Mouse (Mus musculus) heart, postnatal 36 days (tissue): ENCODE results near the gene Pou6f2. TPM values are rescaled to one million over a fixed set of nuclear protein-coding genes. Genes with fewer than 3 reads are reported as not detected.

Experiments
- DNase-seq, 2 experiments: peaks; one replicate each; pipeline ENCODE4 v3.0.0; 2021 to 2022
- intact Hi-C: fragments of 180-260 bp; cut with DNase I; formaldehyde crosslinking; loops from one replicate; pipeline ENCODE4 v1.15.1; 2025
- total RNA-seq, 2 experiments: library from RNA; stranded (reverse); gene quantifications; 2 replicates each; pipeline ENCODE4 v1.2.3; 2021

Gene Pou6f2
- total RNA-seq, result not detected

GRCm38 (mm10) chr13:18397586-18397985, at the start of gene Pou6f2:
Pou6f2 (minus strand) TSS chr13:18397686.
- DNase-seq, result no peak
- intact Hi-C loops, result no loop called here

DNA sequence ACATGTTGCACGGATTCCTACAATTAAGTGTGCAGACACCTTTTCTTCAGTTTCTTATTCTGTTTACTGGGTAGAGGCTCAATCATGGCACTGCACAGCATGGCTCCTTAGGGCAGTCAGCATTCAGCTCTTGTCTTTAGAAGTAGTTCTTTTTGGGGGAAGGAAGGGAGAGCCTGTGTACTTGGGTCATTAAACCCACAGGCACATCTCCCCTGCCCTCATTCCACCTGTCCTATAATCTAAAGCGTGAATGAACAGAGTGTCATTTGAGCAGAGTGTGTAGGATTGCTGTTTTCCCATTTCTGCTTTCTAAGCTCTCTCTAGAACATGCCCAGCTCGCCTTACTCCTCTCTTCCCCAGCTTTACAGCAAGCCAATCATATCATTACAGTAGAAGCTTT, 42.4 kb upstream of the Pou6f2 start:
- intact Hi-C loops, result no loop called here

DNA sequence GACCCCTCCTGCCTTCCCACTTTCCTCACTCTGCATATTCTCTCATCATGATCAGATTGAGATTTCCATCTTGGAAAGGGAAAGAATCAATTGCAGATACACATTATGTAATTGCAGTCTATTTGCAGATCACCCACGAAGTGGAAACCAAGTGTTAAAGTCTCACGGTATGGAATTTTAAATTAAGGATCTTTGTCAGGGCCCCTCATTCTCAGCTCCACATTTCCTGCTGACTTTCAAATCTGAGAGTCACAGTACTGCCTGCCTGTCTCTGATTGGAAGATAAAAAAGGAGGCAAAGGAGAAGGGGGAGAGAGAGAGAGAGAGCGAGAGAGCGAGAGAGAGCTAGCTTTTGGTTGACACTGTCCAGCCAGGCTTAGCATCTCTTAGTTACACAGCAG, 9.8 kb downstream of the Pou6f2 start:
- DNase-seq, result no peak
- intact Hi-C loops, result no loop called here

More for the DNA sequence above, 42.4 kb upstream of the Pou6f2 start:
- DNase-seq, result no peak

DNA sequence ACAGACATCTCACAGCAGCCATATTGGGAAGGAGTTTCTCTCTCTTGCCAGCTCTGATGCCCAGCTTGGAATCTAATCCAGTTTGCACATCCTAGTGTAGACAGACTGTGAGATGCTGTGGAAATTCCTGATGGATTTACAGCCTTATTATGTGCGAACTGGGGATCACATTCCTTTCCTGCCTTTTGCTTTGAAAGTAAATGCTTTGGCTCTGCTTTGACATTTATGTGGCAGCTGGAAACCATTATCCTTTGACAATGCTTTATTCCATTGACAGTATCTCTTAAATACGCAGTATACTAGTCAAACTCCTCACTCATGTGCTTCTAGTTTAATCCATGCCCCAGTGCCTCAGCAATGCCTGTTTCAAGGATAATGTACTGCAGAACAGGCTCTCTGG, 34.1 kb downstream of the Pou6f2 start:
- intact Hi-C loops, result no loop called here
- DNase-seq, result no peak

GRCm38 (mm10) chr13:18344580-18345333, 52.7 kb downstream of the Pou6f2 start:
- DNase-seq, result no peak
- intact Hi-C loops, result no loop called here

GRCm38 (mm10) chr13:18338910-18339501, 58.5 kb downstream of the Pou6f2 start:
- intact Hi-C loops, result no loop called here
- no peak for DNase-seq

- intact Hi-C loops, result no loop called here
- DNase-seq, result no peak
Observed at GRCm38 (mm10) chr13:18338022-18338421, 59.5 kb downstream of the Pou6f2 start.

DNA sequence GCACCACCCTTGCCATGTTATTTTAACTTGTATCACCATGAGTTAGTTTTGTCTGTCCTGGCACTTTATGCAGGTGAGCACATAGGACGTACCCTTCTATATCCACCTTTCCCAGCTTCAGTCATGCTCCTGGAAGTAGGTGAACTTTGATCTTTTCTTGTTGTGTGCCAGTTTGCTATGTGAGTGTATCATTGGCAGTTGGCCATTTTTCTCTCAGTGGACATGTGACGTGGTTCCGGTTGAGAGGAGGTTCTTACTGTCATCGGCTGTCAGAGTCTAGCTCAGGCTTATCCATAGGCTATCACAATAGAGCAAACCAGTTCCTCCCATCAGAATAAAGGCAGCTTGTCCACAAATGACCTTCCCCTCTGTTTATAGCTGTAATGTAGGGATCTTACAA, 63.5 kb downstream of the Pou6f2 start:
- intact Hi-C loops, result loop anchor here (5.0 kb wide), 1 partner anchor 277 kb away; no protein-coding TSS in a partner anchor
- DNase-seq, result no peak

DNA sequence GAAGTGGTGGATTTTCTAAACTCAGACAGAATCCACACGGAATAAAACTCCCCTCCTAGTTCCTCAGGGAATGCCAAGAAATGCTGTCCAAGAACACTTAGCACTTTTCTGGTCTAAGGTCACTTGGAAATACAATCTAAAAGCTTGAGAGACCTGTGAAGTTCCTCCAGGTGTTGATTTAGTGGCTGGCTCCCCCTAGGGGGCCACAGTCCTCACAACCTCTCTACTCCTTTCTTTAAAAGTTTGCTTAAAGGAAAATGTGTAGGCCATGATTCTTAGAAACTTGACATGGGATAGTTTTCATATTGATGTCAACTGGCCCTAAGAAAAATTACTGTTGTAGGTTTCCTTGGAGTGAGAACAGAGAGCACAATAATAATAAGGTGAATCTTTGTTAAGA, 64.9 kb downstream of the Pou6f2 start:
- intact Hi-C loops, result loop anchor here (1.0 to 5.0 kb wide), 2 partner anchors 208 to 275 kb away; no protein-coding TSS in a partner anchor
- DNase-seq, result no peak

DNA sequence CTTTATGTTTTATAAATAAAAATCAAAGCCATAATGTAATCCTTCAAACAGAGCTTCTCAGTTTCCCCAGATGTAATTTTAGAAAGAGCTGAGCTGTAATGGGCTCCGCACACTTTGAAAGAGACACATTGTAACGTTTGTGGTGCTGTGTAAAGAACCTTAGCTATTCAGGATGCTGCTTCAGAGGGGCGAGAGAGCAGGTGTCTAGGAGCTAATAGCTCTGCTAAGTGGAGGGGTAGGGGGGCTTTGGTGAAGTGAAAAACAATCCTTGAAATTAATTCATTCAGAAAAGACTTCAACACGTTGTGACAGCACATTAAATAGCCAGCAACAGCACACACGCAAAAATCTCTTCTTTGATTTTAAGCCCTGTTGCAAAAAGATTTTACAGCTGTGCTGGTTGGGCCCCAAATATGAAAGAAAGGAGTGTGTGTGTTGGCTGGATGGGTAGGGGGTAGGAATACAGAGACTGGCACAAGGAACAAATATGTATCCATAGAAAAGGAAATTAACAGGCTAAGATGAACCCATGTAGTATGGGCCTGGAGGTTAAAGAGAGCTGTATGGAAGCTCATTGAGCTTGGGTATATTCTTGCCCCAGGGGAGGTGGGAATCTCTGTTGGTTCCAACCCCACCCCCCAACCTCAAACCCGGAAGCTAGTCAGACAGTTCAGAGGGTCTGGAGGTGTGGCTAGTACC, 73.4 kb downstream of the Pou6f2 start:
- intact Hi-C loops, result no loop called here
- no peak for DNase-seq

DNA sequence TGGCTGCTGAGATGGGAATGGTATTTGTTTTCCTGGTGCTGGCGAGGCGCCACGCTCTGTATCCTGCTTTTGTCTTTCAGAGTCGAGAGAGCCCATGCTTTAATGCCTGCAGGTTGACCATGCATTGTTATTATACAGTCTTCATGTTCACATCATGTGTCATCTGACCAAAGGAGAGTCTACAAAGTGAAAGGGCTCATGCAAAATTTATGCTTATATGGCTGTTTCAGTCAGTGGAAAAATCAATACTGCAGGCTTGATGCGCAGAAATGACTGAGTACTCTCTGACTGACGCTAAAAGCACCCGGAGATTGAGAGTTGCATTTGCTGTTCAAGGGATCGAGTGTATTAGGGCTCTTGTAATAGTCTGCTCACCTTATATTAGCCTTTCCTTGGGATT, 74.1 kb downstream of the Pou6f2 start:
- DNase-seq, result no peak
- intact Hi-C loops, result no loop called here

- no peak for DNase-seq
- intact Hi-C loops, result no loop called here
Observed at GRCm38 (mm10) chr13:18312613-18313012, 84.9 kb downstream of the Pou6f2 start.

DNA sequence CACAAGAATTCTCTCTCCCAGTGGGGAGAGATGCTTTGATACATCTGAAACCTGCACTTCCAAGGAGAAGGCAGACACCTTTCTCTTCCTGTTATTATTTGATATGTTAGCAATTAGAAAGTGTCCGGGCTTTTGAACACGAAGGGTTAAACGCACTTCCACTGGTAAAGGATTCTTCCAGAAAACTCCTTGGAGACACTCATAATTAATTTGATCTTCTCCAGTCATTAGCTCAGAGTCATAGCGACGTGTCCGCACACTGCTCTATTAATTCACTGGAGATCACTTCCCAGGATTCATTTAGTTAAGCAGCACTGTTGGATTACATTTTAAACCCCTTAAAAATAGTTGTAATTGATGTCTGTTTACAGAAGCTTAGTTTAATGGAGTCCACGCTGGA, 88.5 kb downstream of the Pou6f2 start:
- intact Hi-C loops, result no loop called here
- DNase-seq, result no peak

GRCm38 (mm10) chr13:18306506-18307145, 90.9 kb downstream of the Pou6f2 start:
- intact Hi-C loops, result no loop called here
- no peak for DNase-seq

DNA sequence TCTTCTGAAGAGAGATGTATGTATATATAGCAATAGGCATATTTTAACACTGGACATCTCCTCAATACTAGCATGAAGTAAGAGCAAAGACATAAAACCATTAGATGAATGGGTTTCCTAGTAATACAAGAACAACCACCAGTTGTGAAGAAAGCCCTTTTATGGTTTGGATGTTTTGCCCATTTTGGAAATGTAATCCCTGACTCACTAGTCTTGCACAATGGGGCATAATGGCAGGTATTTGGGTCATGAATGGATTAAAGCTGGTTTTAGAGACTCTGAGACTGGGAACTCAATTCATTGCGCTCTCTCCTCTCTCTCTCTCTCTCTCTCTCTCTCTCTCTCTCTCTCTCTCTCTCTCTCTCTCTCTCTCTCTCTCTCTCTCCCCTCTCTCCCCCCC, 97.5 kb downstream of the Pou6f2 start:
- no peak for DNase-seq
- intact Hi-C loops, result no loop called here

DNA sequence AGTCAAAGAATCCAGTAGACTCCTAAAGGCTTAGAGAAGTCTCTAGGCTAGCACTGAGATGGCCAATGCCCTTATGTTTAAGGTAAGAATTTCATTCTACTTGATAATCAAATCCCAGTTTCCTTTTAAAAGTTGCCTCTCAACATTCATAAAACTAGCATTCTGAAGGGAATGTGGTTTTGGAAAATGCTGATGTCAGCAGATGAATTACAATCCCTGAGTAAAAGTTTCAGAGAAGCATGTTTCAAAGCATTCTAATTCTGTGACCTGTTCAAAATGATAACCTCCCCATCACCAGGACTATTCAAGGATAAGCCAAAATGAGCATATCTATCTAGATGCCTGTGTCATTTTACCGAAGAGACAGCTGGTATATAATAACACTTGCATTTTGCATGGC, 104.0 kb downstream of the Pou6f2 start:
- intact Hi-C loops, result no loop called here

GRCm38 (mm10) chr13:18290253-18290914, 107.1 kb downstream of the Pou6f2 start:
- intact Hi-C loops, result no loop called here
- DNase-seq, result no peak

More for the DNA sequence above, 104.0 kb downstream of the Pou6f2 start:
- DNase-seq, result no peak

DNA sequence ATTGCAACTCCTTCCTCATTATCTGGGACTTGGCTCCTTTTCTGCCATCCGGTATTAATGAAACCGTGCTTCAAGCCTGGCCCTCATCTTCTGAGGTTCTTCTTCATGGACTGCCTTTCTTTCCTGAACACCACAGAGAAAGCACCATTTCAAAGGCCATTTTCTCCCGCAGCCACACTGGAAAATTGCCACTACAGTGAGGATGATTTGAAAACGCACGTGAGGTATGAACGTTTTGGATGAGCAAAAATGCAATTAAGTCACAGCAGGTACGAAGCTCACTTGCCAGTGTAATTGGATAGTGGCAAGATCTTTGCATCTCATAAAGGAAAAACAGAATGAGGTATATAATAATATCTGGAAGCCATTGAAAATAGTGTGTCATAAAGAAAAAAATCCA, 110.0 kb downstream of the Pou6f2 start:
- no peak for DNase-seq

GRCm38 (mm10) chr13:18282361-18282982, 115.0 kb downstream of the Pou6f2 start:
- intact Hi-C loops, result no loop called here
- DNase-seq, result no peak

More for the DNA sequence above, 110.0 kb downstream of the Pou6f2 start:
- intact Hi-C loops, result no loop called here

DNA sequence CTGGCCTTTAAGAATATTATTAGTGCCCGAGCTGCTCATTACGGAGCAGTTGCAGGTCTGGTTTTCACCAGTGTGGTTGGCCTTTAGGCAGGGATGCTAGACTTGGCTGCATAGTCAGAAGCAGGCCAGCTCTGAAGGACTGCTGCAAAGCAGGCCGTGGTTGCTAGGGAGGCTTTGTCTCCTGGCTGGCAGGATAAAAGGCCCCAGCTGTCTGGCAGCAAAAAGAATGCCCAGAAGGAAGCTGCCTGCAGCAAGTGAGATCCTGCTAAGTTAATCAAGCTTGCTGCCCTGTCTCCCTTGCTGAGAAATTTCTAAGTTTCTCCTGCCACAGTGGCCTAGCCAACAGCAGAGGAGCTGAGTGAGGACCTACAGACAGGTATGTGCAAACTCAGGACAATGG, 116.4 kb downstream of the Pou6f2 start:
- no peak for DNase-seq
- intact Hi-C loops, result no loop called here
